Mouse (Mus musculus): ENCODE results near the gene Irgc1.

GRCm38 (mm10) chr7:24415261-24415660 is 36.8 kb downstream of the Irgc1 start:
- TF ChIP-seq ZNF384 (IDR thresholded peaks at IDR 0.05; ENCODE audit: low read depth, low read length): no peak
- TF ChIP-seq ZC3H11A (IDR thresholded peaks at IDR 0.05; ENCODE audit: borderline replicate concordance, low read depth, low read length): no peak
- no peak for TF ChIP-seq CHD2 (IDR thresholded peaks at IDR 0.05; ENCODE audit: low read depth, low read length)
- no peak for TF ChIP-seq HCFC1 (IDR thresholded peaks at IDR 0.05; ENCODE audit: borderline replicate concordance, insufficient read depth, low read length)
- TF ChIP-seq MAFK (IDR thresholded peaks at IDR 0.05; ENCODE audit: insufficient read depth, low read depth, low read length): no peak

All from ES-E14 (cell line).